Mouse (Mus musculus) hindbrain, embryonic 15.5 days (tissue): ENCODE measurements around the gene H1foo. TPM values are rescaled to one million over a fixed set of nuclear protein-coding genes. Genes with fewer than 3 reads are reported as not detected.

Experiments used
- ATAC-seq: fragments of 200-750 bp; cut with Nextera tagmentation; 2 replicates; pipeline ENCODE4 v1.8.0; 2017; ENCODE audit warnings: low read depth, moderate number of reproducible peaks, moderate TSS enrichment; ENCODE audit not compliant: low FRiP score
- H3K27ac ChIP-seq: fragments of 300-500 bp; sonication (generic); replicated peaks from 2 replicates; pipeline ENCODE4 v1.5.1; 2015; ENCODE audit warnings: mild to moderate bottlenecking, inconsistent platforms
- H3K27me3 ChIP-seq: fragments of 300-500 bp; sonication (generic); 2 replicates; pipeline ENCODE4 v1.6.1; 2015; ENCODE audit warnings: control low read depth, inconsistent platforms
- H3K36me3 ChIP-seq: fragments of 300-500 bp; sonication (generic); 2 replicates; pipeline ENCODE4 v1.6.1; 2015; ENCODE audit warnings: control low read depth, inconsistent platforms
- H3K4me1 ChIP-seq: fragments of 300-500 bp; sonication (generic); replicated peaks from 2 replicates; pipeline ENCODE4 v1.6.1; 2015; ENCODE audit warnings: control low read depth, inconsistent platforms
- H3K4me2 ChIP-seq: fragments of 300-500 bp; sonication (generic); 2 replicates; pipeline ENCODE4 v1.6.1; 2015; ENCODE audit warnings: moderate library complexity, mild to moderate bottlenecking, inconsistent platforms
- H3K4me3 ChIP-seq: fragments of 300-500 bp; sonication (generic); 2 replicates; pipeline ENCODE4 v1.5.1; 2015; ENCODE audit warnings: mild to moderate bottlenecking, inconsistent platforms
- H3K9ac ChIP-seq: fragments of 300-500 bp; sonication (generic); 2 replicates; pipeline ENCODE4 v1.6.1; 2015; ENCODE audit warnings: inconsistent platforms
- H3K9me3 ChIP-seq: fragments of 300-500 bp; sonication (generic); 2 replicates; pipeline ENCODE4 v1.6.1; 2016; ENCODE audit warnings: control low read depth, inconsistent platforms
- WGBS: fragments of 180-500 bp; shearing (Covaris S2); methylation state at CpG from one replicate; pipeline ENCODE4 v1.1.7; 2015; 5-methylcytosine and 5-hydroxymethylcytosine counted together
- polyA plus RNA-seq: library from polyadenylated mRNA; unstranded; fragments of >200 nt; fragmentation: Nextera tagmentation; extraction: Ambion mirVana; gene quantifications from 2 replicates; pipeline ENCODE4 v1.2.1, GENCODE M21; 2015

The H1foo gene
- polyA plus RNA-seq, 1 experiment from 2014 or later: not detected

- no peak overlapping the region for H3K4me2 ChIP-seq
- H3K27me3 ChIP-seq: no peaks in the 10 kb centered on the region
- no peaks in the 10 kb centered on the region for H3K9me3 ChIP-seq
- ATAC-seq: no peak
- H3K9ac ChIP-seq: no peak overlapping the region
- WGBS: 81% methylated on average over 4 of the region's 4 CpGs
- peaks cover 20% of the 10 kb centered on the region for H3K4me1 ChIP-seq
- no peaks in the 10 kb centered on the region for H3K36me3 ChIP-seq
- no peak overlapping the region for H3K4me3 ChIP-seq
- no peak overlapping the region for H3K27ac ChIP-seq
Measured at GRCm38 (mm10) chr6:115955169-115955568, 10.4 kb downstream of the H1foo start.

DNA sequence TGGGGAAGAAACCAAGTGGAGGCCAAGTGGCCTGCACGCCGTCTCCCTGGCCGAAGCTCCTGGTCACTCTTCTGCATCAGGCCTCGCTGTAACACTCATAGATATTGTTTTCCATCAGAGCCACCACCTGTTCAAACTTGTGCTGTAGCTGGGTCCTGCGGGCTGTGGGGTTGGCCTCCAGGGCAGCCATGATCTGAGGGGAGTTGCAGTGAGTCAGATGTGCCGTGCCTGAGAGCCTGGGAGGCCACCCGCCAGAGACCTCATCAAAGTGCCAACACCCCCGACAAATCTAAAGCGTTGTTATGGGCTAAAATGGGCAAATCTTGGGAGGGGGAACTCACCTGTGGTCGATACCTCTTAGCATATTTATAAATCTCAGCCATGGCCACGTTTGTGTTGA is 10.9 kb downstream of the H1foo start:
- 89% methylated on average over 11 of the region's 11 CpGs for WGBS
- no peaks in the 10 kb centered on the region for H3K9me3 ChIP-seq
- ATAC-seq: no peak
- no peak overlapping the region for H3K9ac ChIP-seq
- H3K36me3 ChIP-seq: no peaks in the 10 kb centered on the region
- H3K4me2 ChIP-seq: no peak overlapping the region
- H3K4me1 ChIP-seq: peaks cover 20% of the 10 kb centered on the region
- no peaks in the 10 kb centered on the region for H3K27me3 ChIP-seq
- no peak overlapping the region for H3K4me3 ChIP-seq
- H3K27ac ChIP-seq: no peak overlapping the region

DNA sequence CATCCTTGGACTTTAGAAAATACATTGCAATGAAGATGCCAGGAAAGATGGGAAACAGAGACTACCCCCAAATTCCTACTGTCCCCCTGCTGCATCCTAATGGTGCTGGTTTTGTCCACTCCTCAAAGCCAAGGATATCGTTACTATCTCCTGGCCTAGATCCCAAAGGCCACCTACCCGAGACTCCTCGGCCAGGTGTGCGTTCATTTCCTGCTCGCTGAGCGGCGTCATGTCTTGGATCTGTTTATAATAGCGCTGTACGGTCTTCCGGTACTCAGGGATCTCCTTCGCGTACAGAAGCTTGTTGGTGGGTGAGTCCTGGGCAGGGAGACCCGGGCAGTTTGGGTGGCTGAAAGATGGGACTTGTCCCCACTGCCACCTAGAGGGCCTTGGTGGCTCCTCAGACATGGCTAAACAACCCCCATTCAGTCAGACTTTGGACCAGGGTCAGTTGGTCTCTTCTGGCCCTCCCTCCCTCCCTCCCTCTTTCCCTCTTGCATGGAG is 11.7 kb downstream of the H1foo start:
- ATAC-seq: no peak; the same call in 1 of the 2 replicates

GRCm38 (mm10) chr6:115956922-115957601 is 12.3 kb downstream of the H1foo start:
- H3K27ac ChIP-seq: no peak overlapping the region; the same call in 1 of the 2 replicates
- 41% methylated on average over 16 of the region's 16 CpGs for WGBS
- H3K4me2 ChIP-seq: no peak overlapping the region
- no peaks in the 10 kb centered on the region for H3K9me3 ChIP-seq
- no peak overlapping the region for H3K4me3 ChIP-seq
- H3K9ac ChIP-seq: no peak overlapping the region
- peak; percentile 21; the same call in 1 of the 2 replicates for ATAC-seq
- peaks cover 20% of the 10 kb centered on the region for H3K4me1 ChIP-seq
- no peaks in the 10 kb centered on the region for H3K36me3 ChIP-seq
- H3K27me3 ChIP-seq: no peaks in the 10 kb centered on the region

More for the DNA sequence above, 11.7 kb downstream of the H1foo start:
- Histone ChIP-seq H3K4me2 (no peak overlapping the region), H3K9ac (no peak overlapping the region), H3K27me3 (no peaks in the 10 kb centered on the region), H3K4me1 (peaks cover 20% of the 10 kb centered on the region), H3K9me3 (no peaks in the 10 kb centered on the region), H3K27ac (no peak overlapping the region), H3K36me3 (no peaks in the 10 kb centered on the region), H3K4me3 (no peak overlapping the region)
- WGBS: 85% methylated on average over 13 of the region's 13 CpGs

DNA sequence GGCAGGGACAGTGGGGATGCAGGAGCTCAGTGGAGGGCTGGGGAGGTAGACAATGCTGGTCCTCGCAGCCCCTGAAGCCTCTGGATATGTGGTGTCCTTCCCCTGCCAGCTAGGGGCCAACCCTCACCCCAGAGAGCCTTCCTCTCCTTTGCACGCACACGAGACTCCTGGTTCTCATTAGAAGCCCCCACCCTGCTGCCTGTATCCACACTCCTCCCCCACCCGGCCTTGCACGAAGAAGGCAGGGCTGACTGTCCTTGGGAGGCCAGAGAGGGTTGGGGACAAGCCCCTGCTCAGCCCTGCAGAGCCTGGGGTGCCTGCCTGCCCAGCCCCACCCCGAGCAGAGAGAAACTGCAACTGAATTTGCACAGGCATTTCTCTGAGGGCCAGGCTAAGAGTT is 12.9 kb downstream of the H1foo start:
- Histone ChIP-seq H3K4me2 (no peak overlapping the region), H3K27ac (no peak overlapping the region; the same call in 1 of the 2 replicates), H3K36me3 (no peaks in the 10 kb centered on the region), H3K9ac (no peak overlapping the region), H3K27me3 (no peaks in the 10 kb centered on the region), H3K4me1 (peaks cover 20% of the 10 kb centered on the region), H3K4me3 (no peak overlapping the region), H3K9me3 (no peaks in the 10 kb centered on the region)
- 46% methylated on average over 5 of the region's 6 CpGs for WGBS
- no peak for ATAC-seq

GRCm38 (mm10) chr6:115958445-115958844 is 13.7 kb downstream of the H1foo start:
- Histone ChIP-seq H3K27ac (no peak overlapping the region), H3K9ac (no peak overlapping the region), H3K4me1 (peaks cover 20% of the 10 kb centered on the region), H3K36me3 (no peaks in the 10 kb centered on the region), H3K27me3 (no peaks in the 10 kb centered on the region), H3K4me3 (no peak overlapping the region), H3K9me3 (no peaks in the 10 kb centered on the region), H3K4me2 (no peak overlapping the region)
- WGBS: 91% methylated on average over 9 of the region's 9 CpGs
- ATAC-seq: no peak

- no peak for ATAC-seq
- Histone ChIP-seq H3K4me3 (no peak overlapping the region), H3K36me3 (no peaks in the 10 kb centered on the region), H3K4me1 (peaks cover 19% of the 10 kb centered on the region), H3K27me3 (no peaks in the 10 kb centered on the region), H3K9ac (no peak overlapping the region), H3K4me2 (no peak overlapping the region), H3K9me3 (no peaks in the 10 kb centered on the region), H3K27ac (no peak overlapping the region)
- 78% methylated on average over 7 of the region's 7 CpGs for WGBS
Measured at GRCm38 (mm10) chr6:115959151-115959691, 14.5 kb downstream of the H1foo start.

DNA sequence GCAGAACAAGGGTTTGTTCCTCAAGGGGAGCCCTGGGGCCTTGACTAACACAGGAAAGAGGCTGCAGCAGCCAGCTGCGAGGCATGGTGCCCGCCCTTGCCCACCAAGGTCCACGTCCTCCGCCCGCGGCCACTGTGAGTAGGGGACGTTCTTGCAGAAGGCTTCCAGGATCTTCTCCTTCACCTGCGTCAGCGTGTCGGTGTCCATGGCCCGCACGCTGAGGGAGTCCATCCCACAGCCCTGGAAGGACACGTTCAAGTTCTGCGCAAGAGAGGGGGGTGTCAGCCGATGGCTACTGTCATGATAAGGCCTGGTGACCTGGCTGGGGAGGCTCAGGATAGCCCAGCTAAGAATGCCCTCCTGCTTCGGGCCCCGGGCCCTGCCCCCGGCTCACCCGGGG is 15.6 kb downstream of the H1foo start:
- 95% methylated on average over 19 of the region's 19 CpGs for WGBS
- Histone ChIP-seq H3K4me2 (no peak overlapping the region), H3K9ac (no peak overlapping the region), H3K36me3 (no peaks in the 10 kb centered on the region), H3K4me1 (peaks cover 16% of the 10 kb centered on the region), H3K9me3 (no peaks in the 10 kb centered on the region), H3K4me3 (no peak overlapping the region), H3K27ac (no peak overlapping the region), H3K27me3 (no peaks in the 10 kb centered on the region)
- no peak for ATAC-seq

DNA sequence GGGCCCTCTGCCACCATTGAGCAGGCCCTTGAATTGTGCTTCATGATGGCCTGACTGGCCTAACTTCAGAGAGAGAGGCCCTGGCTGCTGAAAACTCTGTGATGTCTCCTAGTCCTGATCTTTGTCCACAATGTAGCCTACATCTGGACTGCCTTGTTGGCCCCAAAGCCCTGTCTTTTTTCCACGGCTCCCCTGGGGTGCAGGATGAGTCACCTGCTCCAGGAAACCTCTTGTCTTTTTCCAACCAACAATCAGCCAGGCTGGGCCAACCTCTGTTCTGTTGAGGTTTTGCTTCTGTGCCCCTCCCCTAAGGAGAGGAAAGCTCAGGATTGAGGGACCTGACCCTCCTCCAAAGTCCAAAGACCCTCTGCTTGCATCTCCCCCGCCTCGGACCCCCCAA is 17.0 kb downstream of the H1foo start:
- H3K4me2 ChIP-seq: no peak overlapping the region
- H3K4me1 ChIP-seq: peaks cover 11% of the 10 kb centered on the region
- ATAC-seq: no peak
- no peak overlapping the region for H3K4me3 ChIP-seq
- no peak overlapping the region for H3K27ac ChIP-seq
- no peaks in the 10 kb centered on the region for H3K36me3 ChIP-seq
- 87% methylated on average over 3 of the region's 3 CpGs for WGBS
- no peaks in the 10 kb centered on the region for H3K27me3 ChIP-seq
- no peaks in the 10 kb centered on the region for H3K9me3 ChIP-seq
- no peak overlapping the region for H3K9ac ChIP-seq

- no peak for ATAC-seq
- H3K27me3 ChIP-seq: no peaks in the 10 kb centered on the region
- 44% methylated on average over 23 of the region's 23 CpGs for WGBS
Measured at GRCm38 (mm10) chr6:115962439-115963085, 17.8 kb downstream of the H1foo start.

GRCm38 (mm10) chr6:115963656-115964055 is 18.9 kb downstream of the H1foo start:
- no peak for ATAC-seq
- Histone ChIP-seq H3K4me1 (no peaks in the 10 kb centered on the region), H3K9me3 (no peaks in the 10 kb centered on the region), H3K4me3 (no peak overlapping the region), H3K27ac (no peak overlapping the region), H3K27me3 (no peaks in the 10 kb centered on the region), H3K4me2 (no peak overlapping the region), H3K36me3 (no peaks in the 10 kb centered on the region), H3K9ac (no peak overlapping the region)
- whole genome bisulfite sequencing: 75% methylated on average over 9 of the region's 9 CpGs

More at GRCm38 (mm10) chr6:115962439-115963085, 17.8 kb downstream of the H1foo start:
- Histone ChIP-seq H3K4me3 (no peak overlapping the region), H3K27ac (no peak overlapping the region), H3K36me3 (no peaks in the 10 kb centered on the region), H3K9me3 (no peaks in the 10 kb centered on the region), H3K4me1 (peaks cover 3% of the 10 kb centered on the region), H3K4me2 (no peak overlapping the region), H3K9ac (no peak overlapping the region)

- Histone ChIP-seq H3K9me3 (no peaks in the 10 kb centered on the region), H3K9ac (no peak overlapping the region), H3K4me1 (peaks cover 4% of the 10 kb centered on the region), H3K27ac (no peak overlapping the region), H3K4me3 (no peak overlapping the region), H3K4me2 (no peak overlapping the region), H3K36me3 (no peaks in the 10 kb centered on the region), H3K27me3 (no peaks in the 10 kb centered on the region)
- 93% methylated on average over 19 of the region's 19 CpGs for WGBS
- ATAC-seq: no peak
Measured at GRCm38 (mm10) chr6:115966227-115966966, 21.7 kb downstream of the H1foo start.
